Mouse (Mus musculus) brain, adult 2 months (tissue): ENCODE results near the gene 4930568D16Rik.

Experiments used
- DNase-seq: peaks from one replicate; pipeline ENCODE4 v3.0.0; 2011; ENCODE audit warnings: low read depth, low spot score

4930568D16Rik gene

GRCm38 (mm10) chr2:35367629-35368028 is at the start of gene 4930568D16Rik:
Gene 4930568D16Rik (minus strand): TSS chr2:35367729.
- DNase-seq, result no peak

- no peak for DNase-seq
These were observed 49.7 kb upstream of the 4930568D16Rik start for GRCm38 (mm10) chr2:35417231-35417630.

- no peak for DNase-seq
These were observed 48.9 kb upstream of the 4930568D16Rik start for GRCm38 (mm10) chr2:35416473-35416872.

- DNase-seq, result no peak
These were observed 45.3 kb upstream of the 4930568D16Rik start for GRCm38 (mm10) chr2:35412810-35413209.

GRCm38 (mm10) chr2:35412246-35412645 is 44.7 kb upstream of the 4930568D16Rik start:
- no peak for DNase-seq

- no peak for DNase-seq
These were observed 44.2 kb upstream of the 4930568D16Rik start for GRCm38 (mm10) chr2:35411640-35412190.

- no peak for DNase-seq
These were observed 41.9 kb upstream of the 4930568D16Rik start for GRCm38 (mm10) chr2:35409466-35409865.

- no peak for DNase-seq
These were observed 41.0 kb upstream of the 4930568D16Rik start for GRCm38 (mm10) chr2:35408409-35409110.

GRCm38 (mm10) chr2:35407878-35408277 is 40.3 kb upstream of the 4930568D16Rik start:
- DNase-seq, result peak; percentile 25

GRCm38 (mm10) chr2:35407266-35407665 is 39.7 kb upstream of the 4930568D16Rik start:
- DNase-seq, result no peak

- no peak for DNase-seq
These were observed 39.1 kb upstream of the 4930568D16Rik start for GRCm38 (mm10) chr2:35406611-35407010.

GRCm38 (mm10) chr2:35402391-35402790 is 34.9 kb upstream of the 4930568D16Rik start:
- no peak for DNase-seq

GRCm38 (mm10) chr2:35400739-35401138 is 33.2 kb upstream of the 4930568D16Rik start:
- DNase-seq, result no peak

- no peak for DNase-seq
These were observed 30.8 kb upstream of the 4930568D16Rik start for GRCm38 (mm10) chr2:35398184-35398828.

- peak; percentile 82 for DNase-seq
These were observed 30.2 kb upstream of the 4930568D16Rik start for GRCm38 (mm10) chr2:35397590-35398173.

GRCm38 (mm10) chr2:35397096-35397495 is 29.6 kb upstream of the 4930568D16Rik start, which contains the start of gene 4930402F06Rik:
Gene 4930402F06Rik (minus strand): TSS chr2:35397175.
- DNase-seq, result peak; percentile 58

- peak; percentile 39 for DNase-seq
These were observed 17.9 kb upstream of the 4930568D16Rik start for GRCm38 (mm10) chr2:35385441-35385871.

GRCm38 (mm10) chr2:35379306-35379705 is 11.8 kb upstream of the 4930568D16Rik start:
- DNase-seq, result no peak

GRCm38 (mm10) chr2:35377600-35377999 is 10.1 kb upstream of the 4930568D16Rik start:
- DNase-seq, result no peak

- DNase-seq, result peak; percentile 12
These were observed 5.5 kb upstream of the 4930568D16Rik start for GRCm38 (mm10) chr2:35373003-35373402.

GRCm38 (mm10) chr2:35370686-35371085 is 3.2 kb upstream of the 4930568D16Rik start:
- no peak for DNase-seq

- DNase-seq, result peak; percentile 78
These were observed 18.3 kb downstream of the 4930568D16Rik start for GRCm38 (mm10) chr2:35349184-35349583.
